Mouse (Mus musculus) forebrain, embryonic 15.5 days (tissue): ENCODE data around the gene Cacna1e. TPM values are rescaled to one million over a fixed set of nuclear protein-coding genes. Genes with fewer than 3 reads are reported as not detected.
A peak's percentile ranks its signal among the peaks of the same experiment; 100 is the strongest.

Source experiments
- ATAC-seq: fragments of 200-750 bp; cut with Nextera tagmentation; replicated peaks from 2 replicates; pipeline ENCODE4 v1.8.0; 2017; ENCODE audit warnings: mild to moderate bottlenecking, moderate TSS enrichment, moderate library complexity
- H3K27ac ChIP-seq: fragments of 300-500 bp; sonication (generic); replicated peaks from 2 replicates; pipeline ENCODE4 v1.5.1; 2015; ENCODE audit warnings: mild to moderate bottlenecking, inconsistent platforms
- H3K27me3 ChIP-seq: fragments of 300-500 bp; sonication (generic); 2 replicates; pipeline ENCODE4 v1.6.1; 2015; ENCODE audit warnings: inconsistent platforms
- H3K36me3 ChIP-seq: fragments of 300-500 bp; sonication (generic); 2 replicates; pipeline ENCODE4 v1.6.1; 2015; ENCODE audit warnings: mild to moderate bottlenecking, inconsistent platforms
- H3K4me1 ChIP-seq: fragments of 300-500 bp; sonication (generic); 2 replicates; pipeline ENCODE4 v1.6.1; 2015; ENCODE audit warnings: inconsistent platforms
- H3K4me2 ChIP-seq: fragments of 300-500 bp; sonication (generic); replicated peaks from 2 replicates; pipeline ENCODE4 v1.6.1; 2015; ENCODE audit warnings: mild to moderate bottlenecking, inconsistent platforms
- H3K4me3 ChIP-seq: fragments of 300-500 bp; sonication (generic); 2 replicates; pipeline ENCODE4 v1.5.1; 2015; ENCODE audit warnings: mild to moderate bottlenecking, inconsistent platforms
- H3K9ac ChIP-seq: fragments of 300-500 bp; sonication (generic); replicated peaks from 2 replicates; pipeline ENCODE4 v1.6.1; 2015; ENCODE audit warnings: mild to moderate bottlenecking, inconsistent platforms
- H3K9me3 ChIP-seq: fragments of 300-500 bp; sonication (generic); 2 replicates; pipeline ENCODE4 v1.6.1; 2016; ENCODE audit warnings: inconsistent platforms
- WGBS: fragments of 180-500 bp; shearing (Covaris S2); methylation state at CpG from one replicate; pipeline ENCODE4 v1.1.7; 2015; ENCODE audit warnings: mixed read lengths; 5-methylcytosine and 5-hydroxymethylcytosine counted together
- polyA plus RNA-seq: library from polyadenylated mRNA; unstranded; fragments of >200 nt; fragmentation: Nextera tagmentation; extraction: Ambion mirVana; gene quantifications from 2 replicates; pipeline ENCODE4 v1.2.1, GENCODE M21; 2015

The Cacna1e gene
- polyA plus RNA-seq, 1 experiment from 2014 or later: 13.1 TPM

DNA sequence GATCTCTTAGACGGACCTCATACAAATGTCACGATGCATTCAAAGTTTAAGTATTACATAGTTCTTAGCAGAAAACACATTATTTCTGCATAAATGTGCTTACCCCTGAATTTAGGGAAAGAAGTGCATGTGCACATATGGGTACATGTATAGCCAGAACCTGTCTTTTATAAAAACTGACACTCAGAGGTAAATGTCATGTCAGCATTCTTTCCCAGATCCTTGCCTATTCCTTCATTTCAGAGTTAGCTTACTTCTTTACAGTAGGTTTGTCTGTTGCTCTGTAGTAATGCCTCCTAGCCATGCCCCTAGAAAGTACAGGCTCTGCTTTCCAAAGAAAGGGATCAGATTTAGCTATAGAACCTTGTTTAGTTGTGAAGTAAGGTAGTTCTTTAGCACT is 369.0 kb downstream of the Cacna1e start:
- Histone ChIP-seq H3K4me3 (no peak overlapping the region), H3K4me2 (no peak overlapping the region), H3K36me3 (no peaks in the 10 kb centered on the region), H3K27ac (no peak overlapping the region), H3K4me1 (peaks cover 3% of the 10 kb centered on the region; the same call in 1 of the 2 replicates), H3K9me3 (no peaks in the 10 kb centered on the region), H3K27me3 (no peaks in the 10 kb centered on the region), H3K9ac (no peak overlapping the region)
- 94% methylated on average over 2 of the region's 2 CpGs for WGBS
- no peak for ATAC-seq

- Histone ChIP-seq H3K4me3 (no peak overlapping the region), H3K9me3 (no peaks in the 10 kb centered on the region), H3K4me1 (no peaks in the 10 kb centered on the region), H3K9ac (no peak overlapping the region), H3K36me3 (no peaks in the 10 kb centered on the region), H3K27ac (no peak overlapping the region), H3K27me3 (no peaks in the 10 kb centered on the region), H3K4me2 (no peak overlapping the region)
- ATAC-seq: no peak
Measured at GRCm38 (mm10) chr1:154511736-154512135, 372.6 kb downstream of the Cacna1e start.

DNA sequence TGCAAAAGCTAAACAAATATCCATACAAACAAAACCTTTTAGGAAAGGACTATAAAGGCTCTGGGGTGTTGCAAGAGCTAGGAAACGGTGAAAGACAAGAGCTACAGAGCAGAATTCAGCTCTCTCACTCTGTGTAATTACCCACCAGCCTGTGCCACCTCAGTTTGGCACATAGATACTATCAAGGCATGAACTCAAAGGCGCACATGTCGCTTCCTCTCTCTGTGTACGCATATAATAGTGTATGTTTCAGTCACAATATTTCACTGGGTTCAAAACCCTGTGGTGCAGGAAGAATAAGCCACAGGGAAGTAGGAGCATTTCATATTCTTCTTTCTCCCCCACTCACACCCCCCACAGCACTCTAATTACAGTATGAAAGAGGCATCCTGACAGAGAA is 380.3 kb downstream of the Cacna1e start:
- peak; percentile 55 for ATAC-seq

DNA sequence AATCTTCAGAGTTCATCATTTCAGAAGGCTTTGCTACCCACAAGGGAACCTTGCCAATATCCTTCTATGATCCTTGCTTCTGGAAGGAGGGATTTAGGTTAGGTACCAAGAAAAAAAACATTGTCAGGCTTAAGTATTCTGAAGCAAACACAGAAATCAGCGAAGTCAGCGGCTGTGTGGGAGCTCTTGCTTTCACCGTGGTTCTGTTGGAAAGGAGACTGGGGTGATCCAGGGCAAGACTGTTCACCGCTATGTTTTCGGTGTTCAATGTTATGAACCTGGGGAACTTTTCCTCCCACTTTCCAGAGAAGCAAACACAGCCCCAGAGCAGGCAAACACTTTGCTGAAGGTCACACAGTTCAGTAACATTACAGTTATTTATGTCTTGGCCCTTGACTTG is 383.4 kb downstream of the Cacna1e start:
- Histone ChIP-seq H3K4me2 (no peak overlapping the region), H3K27me3 (no peaks in the 10 kb centered on the region), H3K36me3 (no peaks in the 10 kb centered on the region), H3K4me1 (peaks cover 14% of the 10 kb centered on the region), H3K4me3 (no peak overlapping the region), H3K27ac (peak overlapping the region; percentile 27), H3K9me3 (no peaks in the 10 kb centered on the region), H3K9ac (no peak overlapping the region)
- ATAC-seq: peak; percentile 27; the same call in 1 of the 2 replicates
- 73% methylated on average over 5 of the region's 5 CpGs for WGBS

More for the DNA sequence above, 380.3 kb downstream of the Cacna1e start:
- peaks cover 14% of the 10 kb centered on the region for H3K4me1 ChIP-seq
- H3K36me3 ChIP-seq: no peaks in the 10 kb centered on the region
- H3K9me3 ChIP-seq: no peaks in the 10 kb centered on the region
- no peaks in the 10 kb centered on the region for H3K27me3 ChIP-seq
- no peak overlapping the region for H3K4me3 ChIP-seq
- 35% methylated on average over 4 of the region's 4 CpGs for WGBS
- no peak overlapping the region for H3K4me2 ChIP-seq
- H3K9ac ChIP-seq: no peak overlapping the region
- no peak overlapping the region for H3K27ac ChIP-seq

GRCm38 (mm10) chr1:154500187-154500866 is 384.0 kb downstream of the Cacna1e start:
- peak overlapping the region; percentile 27 for H3K27ac ChIP-seq
- ATAC-seq: peak; percentile 84
- H3K36me3 ChIP-seq: no peaks in the 10 kb centered on the region
- no peak overlapping the region for H3K9ac ChIP-seq
- H3K9me3 ChIP-seq: no peaks in the 10 kb centered on the region
- peaks cover 14% of the 10 kb centered on the region for H3K4me1 ChIP-seq
- no peak overlapping the region for H3K4me2 ChIP-seq
- 17% methylated on average over 3 of the region's 3 CpGs for WGBS
- no peaks in the 10 kb centered on the region for H3K27me3 ChIP-seq
- no peak overlapping the region for H3K4me3 ChIP-seq

DNA sequence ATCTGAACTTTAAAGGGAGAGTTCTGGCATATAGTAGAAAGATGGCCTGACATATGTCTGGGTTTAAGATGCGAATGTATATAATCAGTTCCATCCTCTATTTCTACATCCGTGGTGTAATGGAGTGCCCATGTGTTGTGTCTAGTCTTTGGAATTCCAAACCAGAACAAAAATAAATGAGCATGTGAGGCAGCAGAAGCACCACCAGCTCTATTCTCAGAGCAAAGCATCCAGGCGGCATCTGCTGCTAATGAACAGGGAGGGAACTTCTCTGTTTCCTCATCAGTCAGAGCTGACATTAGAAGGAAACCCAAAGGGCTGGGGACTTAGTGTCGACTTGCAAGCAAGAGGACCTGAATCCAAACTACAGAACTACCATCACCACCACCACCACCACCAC is 385.5 kb downstream of the Cacna1e start:
- Histone ChIP-seq H3K4me1 (peaks cover 10% of the 10 kb centered on the region), H3K4me3 (no peak overlapping the region), H3K27ac (no peak overlapping the region), H3K9ac (no peak overlapping the region), H3K36me3 (no peaks in the 10 kb centered on the region), H3K4me2 (no peak overlapping the region), H3K27me3 (no peaks in the 10 kb centered on the region), H3K9me3 (no peaks in the 10 kb centered on the region)
- 76% methylated on average over 4 of the region's 4 CpGs for whole genome bisulfite sequencing
- ATAC-seq: no peak

DNA sequence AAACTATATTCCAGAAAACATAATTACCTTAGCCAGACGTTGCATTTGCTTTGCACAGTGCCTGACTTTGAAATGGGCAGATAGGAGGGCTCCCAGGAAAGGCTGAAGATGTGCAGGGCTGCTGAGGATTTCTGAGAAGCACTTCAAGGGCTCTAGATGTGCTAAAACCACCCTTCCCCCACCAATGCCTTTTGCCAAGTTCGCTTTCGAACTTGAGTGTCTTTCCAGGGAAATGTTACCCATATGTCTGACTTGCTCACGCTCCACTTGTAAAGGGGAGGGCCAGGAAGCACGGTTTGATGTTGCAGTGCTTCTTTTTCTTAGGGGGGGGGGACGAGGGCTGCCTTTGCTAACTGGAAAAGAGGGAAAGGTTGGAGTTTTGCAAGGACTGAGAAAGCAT is 393.2 kb downstream of the Cacna1e start:
- Histone ChIP-seq H3K9me3 (no peaks in the 10 kb centered on the region), H3K9ac (no peak overlapping the region), H3K27me3 (no peaks in the 10 kb centered on the region), H3K27ac (no peak overlapping the region), H3K4me3 (no peak overlapping the region), H3K4me1 (peaks cover 4% of the 10 kb centered on the region; the same call in 1 of the 2 replicates), H3K36me3 (no peaks in the 10 kb centered on the region), H3K4me2 (no peak overlapping the region)
- 55% methylated on average over 6 of the region's 6 CpGs for WGBS
- peak; percentile 51; the same call in 1 of the 2 replicates for ATAC-seq

- ATAC-seq: no peak
- no peaks in the 10 kb centered on the region for H3K27me3 ChIP-seq
- WGBS: 85% methylated on average over 2 of the region's 2 CpGs
Measured at GRCm38 (mm10) chr1:154476671-154477070, 407.6 kb downstream of the Cacna1e start.

DNA sequence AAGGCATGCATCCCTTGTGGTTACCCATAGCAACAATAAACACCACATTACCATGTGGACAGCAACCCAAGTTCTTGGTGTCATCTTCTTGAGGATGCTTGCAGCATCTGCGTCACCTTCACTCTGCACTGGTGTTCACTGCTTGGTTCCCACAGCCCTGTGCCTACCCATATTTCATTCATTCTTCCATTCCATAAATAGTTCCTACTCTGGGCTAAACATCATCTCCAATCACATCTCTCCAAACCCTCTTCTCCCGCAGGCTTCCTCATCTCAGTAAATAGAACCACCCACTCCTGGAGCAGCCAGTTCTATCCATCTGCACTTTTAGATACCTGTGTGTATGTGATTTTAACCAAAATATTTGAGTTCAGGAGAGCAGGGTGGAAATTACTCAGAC is 408.6 kb downstream of the Cacna1e start:
- H3K9me3 ChIP-seq: no peaks in the 10 kb centered on the region
- no peak overlapping the region for H3K9ac ChIP-seq
- no peaks in the 10 kb centered on the region for H3K4me1 ChIP-seq
- WGBS: 99% methylated on average over 2 of the region's 2 CpGs
- ATAC-seq: no peak
- H3K27me3 ChIP-seq: no peaks in the 10 kb centered on the region
- no peak overlapping the region for H3K4me2 ChIP-seq
- no peak overlapping the region for H3K4me3 ChIP-seq
- no peak overlapping the region for H3K27ac ChIP-seq
- peaks cover 7% of the 10 kb centered on the region; the same call in 1 of the 2 replicates for H3K36me3 ChIP-seq

More at GRCm38 (mm10) chr1:154476671-154477070, 407.6 kb downstream of the Cacna1e start:
- Histone ChIP-seq H3K36me3 (peaks cover 6% of the 10 kb centered on the region; the same call in 1 of the 2 replicates), H3K4me1 (no peaks in the 10 kb centered on the region), H3K9ac (no peak overlapping the region), H3K9me3 (no peaks in the 10 kb centered on the region), H3K27ac (no peak overlapping the region), H3K4me3 (no peak overlapping the region), H3K4me2 (no peak overlapping the region)

DNA sequence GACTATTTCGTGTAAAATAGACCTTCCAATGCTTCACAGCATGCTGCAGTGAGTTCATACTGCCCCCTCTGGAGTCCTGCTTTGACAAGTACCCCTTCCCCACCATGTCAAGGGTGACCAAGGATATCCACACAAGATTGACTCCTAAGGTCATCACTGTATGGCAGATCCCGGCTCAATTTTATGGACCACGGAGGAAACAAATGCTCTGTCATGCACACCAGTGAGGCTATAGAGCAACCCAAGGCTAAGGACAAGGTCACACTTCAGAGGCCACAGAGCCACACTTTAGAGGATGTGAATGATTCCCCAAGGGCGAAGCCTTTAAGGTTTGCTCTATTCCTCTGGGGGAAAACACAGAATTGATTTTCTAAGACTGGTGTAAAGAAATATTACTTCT is 410.1 kb downstream of the Cacna1e start:
- Histone ChIP-seq H3K27me3 (no peaks in the 10 kb centered on the region), H3K4me3 (no peak overlapping the region), H3K4me2 (no peak overlapping the region), H3K9me3 (no peaks in the 10 kb centered on the region), H3K36me3 (peaks cover 7% of the 10 kb centered on the region; the same call in 1 of the 2 replicates), H3K4me1 (no peaks in the 10 kb centered on the region), H3K27ac (no peak overlapping the region), H3K9ac (no peak overlapping the region)
- 75% methylated on average over 4 of the region's 4 CpGs for WGBS
- ATAC-seq: no peak

- 89% methylated on average over 3 of the region's 3 CpGs for WGBS
- no peak overlapping the region for H3K27ac ChIP-seq
- no peak overlapping the region for H3K4me3 ChIP-seq
- H3K27me3 ChIP-seq: no peaks in the 10 kb centered on the region
- no peak overlapping the region for H3K9ac ChIP-seq
- peaks cover 5% of the 10 kb centered on the region; the same call in 1 of the 2 replicates for H3K36me3 ChIP-seq
- H3K4me1 ChIP-seq: no peaks in the 10 kb centered on the region
- no peak for ATAC-seq
- no peak overlapping the region for H3K4me2 ChIP-seq
- no peaks in the 10 kb centered on the region for H3K9me3 ChIP-seq
Measured at GRCm38 (mm10) chr1:154467265-154467664, 417.0 kb downstream of the Cacna1e start.

- no peaks in the 10 kb centered on the region for H3K9me3 ChIP-seq
- H3K4me3 ChIP-seq: no peak overlapping the region
- no peak for ATAC-seq
- no peaks in the 10 kb centered on the region for H3K27me3 ChIP-seq
- no peak overlapping the region for H3K9ac ChIP-seq
- no peaks in the 10 kb centered on the region for H3K4me1 ChIP-seq
- WGBS: 87% methylated on average over 5 of the region's 5 CpGs
- no peak overlapping the region for H3K4me2 ChIP-seq
- no peaks in the 10 kb centered on the region for H3K36me3 ChIP-seq
- no peak overlapping the region for H3K27ac ChIP-seq
Measured at GRCm38 (mm10) chr1:154461521-154461920, 422.8 kb downstream of the Cacna1e start.

DNA sequence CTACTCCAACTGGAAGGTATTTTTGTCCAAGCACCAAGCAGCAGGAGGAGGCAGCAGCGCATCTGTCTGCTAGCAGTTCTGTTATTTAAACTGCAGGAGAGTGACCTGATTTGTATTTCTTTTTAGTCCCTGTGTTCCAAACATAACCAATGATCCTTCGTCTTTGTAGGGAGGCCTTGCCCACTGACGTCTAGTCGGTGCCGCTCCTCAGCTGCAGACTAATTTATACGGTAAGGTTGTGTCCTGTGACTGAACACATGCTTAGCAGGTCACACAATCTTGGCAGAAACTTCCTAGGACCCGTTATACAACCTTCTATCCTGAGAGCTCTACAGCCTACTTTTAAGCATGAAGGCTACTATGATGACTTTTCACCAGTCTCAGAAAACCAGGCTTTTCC is 424.2 kb downstream of the Cacna1e start:
- H3K4me3 ChIP-seq: no peak overlapping the region
- H3K27me3 ChIP-seq: no peaks in the 10 kb centered on the region
- ATAC-seq: no peak
- H3K9ac ChIP-seq: no peak overlapping the region
- no peaks in the 10 kb centered on the region for H3K4me1 ChIP-seq
- H3K9me3 ChIP-seq: no peaks in the 10 kb centered on the region
- H3K36me3 ChIP-seq: no peaks in the 10 kb centered on the region
- H3K27ac ChIP-seq: no peak overlapping the region
- 83% methylated on average over 7 of the region's 7 CpGs for WGBS
- H3K4me2 ChIP-seq: no peak overlapping the region
